Mouse (Mus musculus) brain, embryonic 14.5 days (tissue): Measurements from ENCODE around the gene Kdm4d. TPM values are rescaled to one million over a fixed set of nuclear protein-coding genes. Genes with fewer than 3 reads are reported as not detected.

Source experiments
- DNase-seq: peaks from one replicate; pipeline ENCODE4 v3.0.0-alpha.2; 2011; ENCODE audit warnings: low read depth
- CTCF ChIP-seq: fragments of 200-500 bp; IDR thresholded peaks from 2 replicates; pipeline ENCODE4 v1.5.1; 2012; ENCODE audit warnings: inconsistent platforms, mild to moderate bottlenecking, moderate library complexity, borderline replicate concordance; ENCODE audit not compliant: insufficient read depth, insufficient read length; ENCODE audit errors: extremely low read depth
- POLR2A ChIP-seq: fragments of 200-500 bp; IDR thresholded peaks from 2 replicates; pipeline ENCODE4 v1.6.1; 2012; ENCODE audit warnings: mild to moderate bottlenecking, inconsistent platforms, borderline replicate concordance; ENCODE audit not compliant: poor library complexity, insufficient read depth, insufficient read length, severe bottlenecking; ENCODE audit errors: extremely low read depth
- polyA plus RNA-seq: library from polyadenylated mRNA; depleted of rRNA; stranded (reverse); fragments of >200 nt; gene quantifications from 2 replicates; pipeline ENCODE4 v1.2.3, GENCODE M21; 2012; rRNA removed

Gene Kdm4d
- polyA plus RNA-seq, 1 experiment = 0.21 TPM

GRCm38 (mm10) chr9:14433252-14433939, 66.9 kb downstream of the Kdm4d start:
- DNase-seq = no peak
- TF ChIP-seq CTCF = no peak
- no peak for TF ChIP-seq POLR2A

Other genes with a start within 250 kb of the Kdm4d start
- gene Sesn3, start 225.4 kb downstream of the Kdm4d start, polyA plus RNA-seq = 13.5 and 26.4 TPM in 2 replicates
- 9.7 and 16.1 TPM in 2 replicates for gene Endod1, start 119.0 kb downstream of the Kdm4d start, polyA plus RNA-seq
- 68.1 and 77.7 TPM in 2 replicates for gene Cwc15, start 135 bp upstream of the Kdm4d start, polyA plus RNA-seq
- 17.5 and 23.6 TPM in 2 replicates for gene Amotl1, start 144.6 kb upstream of the Kdm4d start, polyA plus RNA-seq
- 0.29 and 0.30 TPM in 2 replicates for gene Piwil4, start 240.3 kb upstream of the Kdm4d start, polyA plus RNA-seq